Mouse (Mus musculus) erythroid progenitor cell, adult 5-6 weeks (primary cell): ENCODE measurements around the gene Map10. TPM values are rescaled to one million over a fixed set of nuclear protein-coding genes. Genes with fewer than 3 reads are reported as not detected.

Experiments used
- ATAC-seq: replicated peaks from 2 replicates; pipeline ENCODE4 v1.8.0; 2016; ENCODE audit warnings: moderate number of reproducible peaks, mild to moderate bottlenecking, moderate TSS enrichment, inconsistent platforms; ENCODE audit not compliant: poor library complexity, low FRiP score, severe bottlenecking
- total RNA-seq, 2 experiments: library from RNA; stranded (forward) in 1 of 2; stranded (reverse) in 1 of 2; fragments of 150-400 nt in 1 of 2; fragments of 186-747, 209-891 nt in 1 of 2; gene quantifications; 2 replicates each; pipeline versions ENCODE4 v1.2.3 to v1.2.4; 2015 to 2017; ENCODE audit warnings: low replicate concordance in 2 of 2

The Map10 gene
- total RNA-seq, 2 experiments from 2014 or later = 2.1 TPM; not detected in 1

- no peak for ATAC-seq
Measured at GRCm38 (mm10) chr8:125704434-125704833, 34.8 kb downstream of the Map10 start.

- ATAC-seq = no peak
Measured at GRCm38 (mm10) chr8:125705816-125706215, 36.2 kb downstream of the Map10 start.

- no peak for ATAC-seq
Measured at GRCm38 (mm10) chr8:125709171-125709570, 39.6 kb downstream of the Map10 start.

GRCm38 (mm10) chr8:125711514-125711913 lies 41.9 kb downstream of the Map10 start:
- ATAC-seq = peak; percentile 90

- no peak for ATAC-seq
Measured at GRCm38 (mm10) chr8:125716211-125716610, 46.6 kb downstream of the Map10 start.

- no peak for ATAC-seq
Measured at GRCm38 (mm10) chr8:125716613-125717012, 47.0 kb downstream of the Map10 start.

- no peak for ATAC-seq
Measured at GRCm38 (mm10) chr8:125718914-125719313, 49.3 kb downstream of the Map10 start.

GRCm38 (mm10) chr8:125722675-125723074 lies 53.1 kb downstream of the Map10 start:
- ATAC-seq = no peak

Other genes starting within 250 kb of the Map10 start
- gene Sipa1l2, start 100.0 kb upstream of the Map10 start, total RNA-seq (2015; ENCODE audit: low replicate concordance) = 0.42 and 2.5 TPM in 2 replicates
- 0.76 and 0.77 TPM in 2 replicates for gene Sipa1l2, start 100.0 kb upstream of the Map10 start, total RNA-seq (2017; ENCODE audit: low replicate concordance)
- gene Ntpcr, start 60.1 kb downstream of the Map10 start, total RNA-seq (2015; ENCODE audit: low replicate concordance) = 8.3 and 8.8 TPM in 2 replicates
- not detected in 2 replicates for gene Ntpcr, start 60.1 kb downstream of the Map10 start, total RNA-seq (2017; ENCODE audit: low replicate concordance)
- gene Pcnx2, start 228.5 kb downstream of the Map10 start, total RNA-seq (2015; ENCODE audit: low replicate concordance) = not detected in 2 replicates
- not detected in 2 replicates for gene Pcnx2, start 228.5 kb downstream of the Map10 start, total RNA-seq (2017; ENCODE audit: low replicate concordance)
- gene Map3k21, start 240.6 kb downstream of the Map10 start, total RNA-seq (2015; ENCODE audit: low replicate concordance) = not detected in 2 replicates
- not detected in 2 replicates for gene Map3k21, start 240.6 kb downstream of the Map10 start, total RNA-seq (2017; ENCODE audit: low replicate concordance)